Mouse (Mus musculus): ENCODE results near the gene Fbp1.

Gene Fbp1

GRCm38 (mm10) chr13:62884536-62884935 is 3.5 kb downstream of the Fbp1 start:
- DNase-seq (ENCODE audit: low read depth) = no peak

- no peak for DNase-seq (ENCODE audit: low read depth)
These were observed 4.2 kb downstream of the Fbp1 start for GRCm38 (mm10) chr13:62883925-62884324.

- no peak for DNase-seq (ENCODE audit: low read depth)
These were observed 4.6 kb downstream of the Fbp1 start for GRCm38 (mm10) chr13:62883436-62883835.

GRCm38 (mm10) chr13:62882856-62883255 is 5.2 kb downstream of the Fbp1 start:
- no peak for DNase-seq (ENCODE audit: low read depth)

- DNase-seq (ENCODE audit: low read depth) = no peak
These were observed 6.7 kb downstream of the Fbp1 start for GRCm38 (mm10) chr13:62881336-62881735.

GRCm38 (mm10) chr13:62879831-62880615 is 8.1 kb downstream of the Fbp1 start:
- DNase-seq (ENCODE audit: low read depth) = peak; percentile 28

GRCm38 (mm10) chr13:62879411-62879810 is 8.7 kb downstream of the Fbp1 start:
- DNase-seq (ENCODE audit: low read depth) = no peak

- no peak for DNase-seq (ENCODE audit: low read depth)
These were observed 10.8 kb downstream of the Fbp1 start for GRCm38 (mm10) chr13:62877247-62877646.

GRCm38 (mm10) chr13:62876111-62876510 is 12.0 kb downstream of the Fbp1 start:
- no peak for DNase-seq (ENCODE audit: low read depth)

- no peak for DNase-seq (ENCODE audit: low read depth)
These were observed 15.8 kb downstream of the Fbp1 start for GRCm38 (mm10) chr13:62872252-62872651.

- DNase-seq (ENCODE audit: low read depth) = no peak
These were observed 17.5 kb downstream of the Fbp1 start for GRCm38 (mm10) chr13:62870605-62871004.

- no peak for DNase-seq (ENCODE audit: low read depth)
These were observed 21.3 kb downstream of the Fbp1 start for GRCm38 (mm10) chr13:62866817-62867216.

GRCm38 (mm10) chr13:62865651-62866315 is 22.3 kb downstream of the Fbp1 start:
- DNase-seq (ENCODE audit: low read depth) = no peak

GRCm38 (mm10) chr13:62863771-62864170 is 24.3 kb downstream of the Fbp1 start:
- no peak for DNase-seq (ENCODE audit: low read depth)

GRCm38 (mm10) chr13:62862875-62863274 is 25.2 kb downstream of the Fbp1 start:
- DNase-seq (ENCODE audit: low read depth) = no peak

GRCm38 (mm10) chr13:62860068-62860467 is 28.0 kb downstream of the Fbp1 start:
- DNase-seq (ENCODE audit: low read depth) = no peak

- DNase-seq (ENCODE audit: low read depth) = peak; percentile 24
These were observed 28.8 kb downstream of the Fbp1 start for GRCm38 (mm10) chr13:62859251-62859650.

GRCm38 (mm10) chr13:62857941-62858915 is 29.9 kb downstream of the Fbp1 start, which contains the start of gene Fbp2:
Gene Fbp2, minus strand, starts transcription at chr13:62858422.
- no peak for DNase-seq (ENCODE audit: low read depth)

- no peak for DNase-seq (ENCODE audit: low read depth)
These were observed 31.2 kb downstream of the Fbp1 start for GRCm38 (mm10) chr13:62856850-62857249.

GRCm38 (mm10) chr13:62856305-62856675 is 31.8 kb downstream of the Fbp1 start:
- DNase-seq (ENCODE audit: low read depth) = peak; percentile 78

GRCm38 (mm10) chr13:62855396-62856304 is 32.4 kb downstream of the Fbp1 start:
- no peak for DNase-seq (ENCODE audit: low read depth)
